Mouse (Mus musculus) forebrain, embryonic 11.5 days (tissue): ENCODE data around the gene G6pc3. TPM values are rescaled to one million over a fixed set of nuclear protein-coding genes. Genes with fewer than 3 reads are reported as not detected.

ENCODE experiments used
- ATAC-seq: fragments of 200-750 bp; cut with Nextera tagmentation; replicated peaks from 2 replicates; pipeline ENCODE4 v1.8.0; 2017; ENCODE audit warnings: moderate TSS enrichment; ENCODE audit not compliant: low FRiP score
- DNase-seq: peaks from one replicate; pipeline ENCODE4 v3.0.0-alpha.2; 2017; ENCODE audit warnings: low spot score
- H3K27ac ChIP-seq: fragments of 300-500 bp; sonication (generic); 2 replicates; pipeline ENCODE4 v1.5.1; 2014; ENCODE audit warnings: low read depth, low read length
- H3K27me3 ChIP-seq: fragments of 300-500 bp; sonication (generic); 2 replicates; pipeline ENCODE4 v1.6.1; 2014; ENCODE audit warnings: mild to moderate bottlenecking, low read length, mixed read lengths; ENCODE audit not compliant: control insufficient read depth, insufficient read depth
- H3K36me3 ChIP-seq: fragments of 300-500 bp; sonication (generic); 2 replicates; pipeline ENCODE4 v1.6.1; 2014; ENCODE audit warnings: mild to moderate bottlenecking, low read length, moderate library complexity, mixed read lengths; ENCODE audit not compliant: control insufficient read depth, insufficient read depth
- H3K4me1 ChIP-seq: fragments of 300-500 bp; sonication (generic); replicated peaks from 2 replicates; pipeline ENCODE4 v1.6.1; 2014; ENCODE audit warnings: low read length, mixed read lengths; ENCODE audit not compliant: control insufficient read depth, insufficient read depth
- H3K4me2 ChIP-seq: fragments of 300-500 bp; sonication (generic); 2 replicates; pipeline ENCODE4 v1.6.1; 2014; ENCODE audit warnings: low read depth, mild to moderate bottlenecking, low read length, moderate library complexity, mixed read lengths; ENCODE audit not compliant: severe bottlenecking
- H3K4me3 ChIP-seq: fragments of 300-500 bp; sonication (generic); 2 replicates; pipeline ENCODE4 v1.5.1; 2014; ENCODE audit warnings: low read depth, low read length
- H3K9ac ChIP-seq: fragments of 300-500 bp; sonication (generic); 2 replicates; pipeline ENCODE4 v1.6.1; 2014; ENCODE audit warnings: low read length
- H3K9me3 ChIP-seq: fragments of 300-500 bp; sonication (generic); 2 replicates; pipeline ENCODE4 v1.6.1; 2016; ENCODE audit warnings: low read length, mixed read lengths; ENCODE audit not compliant: control insufficient read depth
- WGBS: fragments of 180-500 bp; shearing (Covaris S2); extraction: QIAGEN DNeasy Blood & Tissue Kit; methylation state at CpG from one replicate; pipeline ENCODE4 v1.1.7; 2014; 5-methylcytosine and 5-hydroxymethylcytosine counted together
- microRNA-seq: library from miRNA; unstranded; fragments of <30 nt; microRNA quantifications from one replicate; pipeline ENCODE4, GENCODE M21; 2016; ENCODE audit not compliant: insufficient number of aligned reads
- polyA plus RNA-seq: library from polyadenylated mRNA; unstranded; fragments of >200 nt; fragmentation: Nextera tagmentation; extraction: Ambion mirVana; gene quantifications from 2 replicates; pipeline ENCODE4 v1.2.1, GENCODE M21; 2014

The G6pc3 gene
- polyA plus RNA-seq, 1 experiment from 2014 or later = 30.6 TPM

GRCm38 (mm10) chr11:102230006-102230741, 40.8 kb downstream of the G6pc3 start, which contains the start of gene Hdac5:
TSS of gene Hdac5 (minus strand) at chr11:102230166.
- Histone ChIP-seq H3K27ac (peak within 1 kb of the TSS; percentile 75), H3K9ac (peak within 1 kb of the TSS; percentile 80), H3K36me3 (no peaks in the 10 kb centered on the region), H3K4me2 (peak within 1 kb of the TSS; percentile 84), H3K4me1 (peaks cover 31% of the 10 kb centered on the region), H3K4me3 (peak within 1 kb of the TSS; percentile 93), H3K9me3 (no peaks in the 10 kb centered on the region), H3K27me3 (no peaks in the 10 kb centered on the region; the same call in 1 of the 2 replicates)
- peak; percentile 97 for DNase-seq
- ATAC-seq = peak; percentile 82
- under 1% methylated on average over 49 of the region's 49 CpGs for WGBS

- 82% methylated on average over 2 of the region's 2 CpGs for WGBS
- Histone ChIP-seq H3K4me3 (no peak overlapping the region), H3K4me1 (no peaks in the 10 kb centered on the region), H3K27me3 (no peaks in the 10 kb centered on the region), H3K27ac (no peak overlapping the region), H3K36me3 (no peaks in the 10 kb centered on the region), H3K9me3 (no peaks in the 10 kb centered on the region), H3K9ac (no peak overlapping the region), H3K4me2 (no peak overlapping the region)
- ATAC-seq (no peak), DNase-seq (no peak)
These were observed 46.6 kb downstream of the G6pc3 start for GRCm38 (mm10) chr11:102236022-102236421.

- DNase-seq = no peak
- H3K4me2 ChIP-seq = no peak overlapping the region
- no peak for ATAC-seq
- H3K36me3 ChIP-seq = no peaks in the 10 kb centered on the region
- H3K4me3 ChIP-seq = no peak overlapping the region
- H3K4me1 ChIP-seq = peaks cover 8% of the 10 kb centered on the region; the same call in 1 of the 2 replicates
- H3K9ac ChIP-seq = no peak overlapping the region
- no peaks in the 10 kb centered on the region for H3K9me3 ChIP-seq
- WGBS = 87% methylated on average over 6 of the region's 6 CpGs
- H3K27me3 ChIP-seq = no peaks in the 10 kb centered on the region
- H3K27ac ChIP-seq = no peak overlapping the region
These were observed 51.2 kb downstream of the G6pc3 start for GRCm38 (mm10) chr11:102240636-102241035.

- Histone ChIP-seq H3K4me3 (no peak overlapping the region), H3K9ac (no peak overlapping the region), H3K9me3 (no peaks in the 10 kb centered on the region), H3K4me1 (peaks cover 9% of the 10 kb centered on the region; the same call in 1 of the 2 replicates), H3K27ac (no peak overlapping the region), H3K36me3 (no peaks in the 10 kb centered on the region), H3K4me2 (no peak overlapping the region), H3K27me3 (no peaks in the 10 kb centered on the region)
- WGBS = 92% methylated on average over 5 of the region's 5 CpGs
- ATAC-seq (no peak), DNase-seq (no peak)
These were observed 51.8 kb downstream of the G6pc3 start for GRCm38 (mm10) chr11:102241246-102241645.

- Histone ChIP-seq H3K9ac (no peak overlapping the region), H3K27me3 (no peaks in the 10 kb centered on the region), H3K9me3 (no peaks in the 10 kb centered on the region), H3K4me2 (no peak overlapping the region), H3K36me3 (no peaks in the 10 kb centered on the region), H3K27ac (no peak overlapping the region), H3K4me3 (no peak overlapping the region), H3K4me1 (peaks cover 9% of the 10 kb centered on the region; the same call in 1 of the 2 replicates)
- ATAC-seq (no peak), DNase-seq (no peak)
- WGBS = 50% methylated on average over 5 of the region's 5 CpGs
These were observed 52.5 kb downstream of the G6pc3 start for GRCm38 (mm10) chr11:102241874-102242273.

Small RNA genes within 50 kb of the gene (microRNA-seq; reads per million reads assigned to microRNA genes)
- gene Mir8101 = 2.5 reads per million

Other genes with a start within 250 kb of the G6pc3 start
- not detected in 2 replicates for gene Sost, start 222.6 kb upstream of the G6pc3 start, polyA plus RNA-seq
- gene Cfap97d1, start 205.3 kb upstream of the G6pc3 start, polyA plus RNA-seq = not detected in 2 replicates
- gene Dusp3, start 202.6 kb upstream of the G6pc3 start, polyA plus RNA-seq = 10.4 and 11.6 TPM in 2 replicates
- 22.1 and 24.1 TPM in 2 replicates for gene Mpp3, start 161.2 kb upstream of the G6pc3 start, polyA plus RNA-seq
- gene Cd300lg, start 148.1 kb upstream of the G6pc3 start, polyA plus RNA-seq = 0.20 and 0.37 TPM in 2 replicates
- gene Mpp2, start 101.1 kb upstream of the G6pc3 start, polyA plus RNA-seq = 18.2 and 19.6 TPM in 2 replicates
- gene Ppy, start 88.3 kb upstream of the G6pc3 start, polyA plus RNA-seq = not detected in 2 replicates
- not detected in 2 replicates for gene Pyy, start 81.8 kb upstream of the G6pc3 start, polyA plus RNA-seq
- gene Nags, start 44.1 kb upstream of the G6pc3 start, polyA plus RNA-seq = not detected in 2 replicates
- gene Tmem101, start 33.2 kb upstream of the G6pc3 start, polyA plus RNA-seq = 35.7 and 38.9 TPM in 2 replicates
- 73.2 and 78.7 TPM in 2 replicates for gene Lsm12, start 4.3 kb upstream of the G6pc3 start, polyA plus RNA-seq
- gene Hdac5, start 40.5 kb downstream of the G6pc3 start, polyA plus RNA-seq = 35.0 and 36.8 TPM in 2 replicates
- gene BC030867, start 59.3 kb downstream of the G6pc3 start, polyA plus RNA-seq = 23.5 and 26.6 TPM in 2 replicates
- gene Asb16, start 79.1 kb downstream of the G6pc3 start, polyA plus RNA-seq = not detected in 2 replicates
- gene Tmub2, start 95.3 kb downstream of the G6pc3 start, polyA plus RNA-seq = 50.0 and 58.5 TPM in 2 replicates
- 20.8 and 21.7 TPM in 2 replicates for gene Atxn7l3, start 107.0 kb downstream of the G6pc3 start, polyA plus RNA-seq
- gene Ubtf, start 130.1 kb downstream of the G6pc3 start, polyA plus RNA-seq = 109 and 111 TPM in 2 replicates
- 33.8 and 36.8 TPM in 2 replicates for gene Slc4a1, start 176.6 kb downstream of the G6pc3 start, polyA plus RNA-seq
- 33.1 and 35.4 TPM in 2 replicates for gene Rundc3a, start 203.8 kb downstream of the G6pc3 start, polyA plus RNA-seq
- gene Slc25a39, start 218.3 kb downstream of the G6pc3 start, polyA plus RNA-seq = 196 and 214 TPM in 2 replicates
- gene Grn, start 240.7 kb downstream of the G6pc3 start, polyA plus RNA-seq = 65.7 and 72.8 TPM in 2 replicates